Mouse (Mus musculus): ENCODE data around the gene Por. TPM values are rescaled to one million over a fixed set of nuclear protein-coding genes. Genes with fewer than 3 reads are reported as not detected.

Gene Por
- polyA plus RNA-seq, 1 experiment, result 218 TPM

DNA sequence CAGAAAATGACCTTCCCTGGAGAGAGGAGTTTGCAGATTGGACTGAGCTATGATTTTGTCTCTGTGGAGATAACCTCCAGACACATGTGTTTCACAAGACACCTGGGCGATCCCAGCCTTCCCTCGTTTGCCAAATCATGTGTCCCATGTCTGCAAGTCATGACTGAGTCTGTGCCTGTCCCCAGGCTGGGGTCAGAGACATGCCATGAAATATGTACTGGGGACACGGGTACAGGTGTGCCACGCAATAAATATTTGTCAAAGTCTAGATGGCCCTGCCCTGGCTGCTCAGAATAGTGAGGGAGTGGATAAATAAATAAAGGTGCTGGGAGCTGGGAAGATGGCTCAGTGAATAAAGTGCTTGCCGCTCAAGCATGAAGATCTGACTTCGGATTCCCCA is 23.8 kb upstream of the Por start:
- no peak for TF ChIP-seq GATA1 (IDR thresholded peaks at IDR 0.05; ENCODE audit: low read length)

- no peak for TF ChIP-seq GATA1 (IDR thresholded peaks at IDR 0.05; ENCODE audit: low read length)
Observed at GRCm38 (mm10) chr5:135648461-135649308, 21.1 kb upstream of the Por start.

- TF ChIP-seq GATA1 (IDR thresholded peaks at IDR 0.05; ENCODE audit: low read length), result no peak
Observed at GRCm38 (mm10) chr5:135649309-135649633, 20.6 kb upstream of the Por start.

GRCm38 (mm10) chr5:135651536-135651935 is 18.3 kb upstream of the Por start:
- no peak for TF ChIP-seq GATA1 (IDR thresholded peaks at IDR 0.05; ENCODE audit: low read length)

DNA sequence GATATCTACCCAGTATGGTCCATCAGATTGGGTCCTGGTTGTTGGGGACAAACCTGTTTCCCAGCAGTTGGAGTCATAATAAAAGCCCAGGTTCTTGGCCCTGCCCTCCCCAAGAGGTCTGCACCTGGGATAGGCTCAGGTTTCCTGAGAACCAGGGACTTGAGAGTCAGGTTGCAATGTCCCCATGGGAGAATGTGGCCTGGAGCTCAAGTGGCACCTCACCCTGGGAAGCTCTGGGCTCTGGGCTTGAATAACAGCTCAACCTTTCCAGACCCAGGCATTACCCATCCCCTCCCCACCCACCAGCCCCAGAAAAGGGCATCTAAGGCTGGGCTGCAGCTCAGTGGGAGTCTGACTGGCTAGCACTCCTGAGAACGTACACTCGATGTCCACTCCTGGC is 16.6 kb upstream of the Por start:
- TF ChIP-seq GATA1 (IDR thresholded peaks at IDR 0.05; ENCODE audit: low read length), result no peak

GRCm38 (mm10) chr5:135656046-135656445 is 13.8 kb upstream of the Por start:
- no peak for TF ChIP-seq GATA1 (IDR thresholded peaks at IDR 0.05; ENCODE audit: low read length)

GRCm38 (mm10) chr5:135657128-135657527 is 12.7 kb upstream of the Por start:
- no peak for TF ChIP-seq GATA1 (IDR thresholded peaks at IDR 0.05; ENCODE audit: low read length)

- TF ChIP-seq GATA1 (IDR thresholded peaks at IDR 0.05; ENCODE audit: low read length), result no peak
Observed at GRCm38 (mm10) chr5:135657703-135658373, 12.0 kb upstream of the Por start.

DNA sequence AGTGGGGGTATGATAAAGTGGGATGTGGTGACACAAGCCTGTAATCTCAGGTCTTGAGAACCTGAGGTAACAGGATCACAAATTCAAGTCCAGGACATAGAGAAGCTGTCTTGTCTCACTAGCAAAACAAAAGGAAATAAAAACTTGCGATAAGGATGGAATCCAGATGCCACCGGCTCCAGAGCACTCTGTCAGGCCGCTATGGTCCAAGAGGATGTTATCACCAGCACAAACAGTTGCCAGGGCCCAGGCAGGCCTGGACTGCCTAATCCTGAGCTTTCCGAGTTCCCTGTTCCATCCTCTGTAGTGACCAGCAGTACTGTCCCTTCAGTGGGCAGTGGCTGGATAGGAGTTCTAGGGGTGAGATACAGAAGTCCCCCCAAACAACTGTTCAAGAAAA is 9.9 kb upstream of the Por start:
- TF ChIP-seq GATA1 (IDR thresholded peaks at IDR 0.05; ENCODE audit: low read length), result no peak

DNA sequence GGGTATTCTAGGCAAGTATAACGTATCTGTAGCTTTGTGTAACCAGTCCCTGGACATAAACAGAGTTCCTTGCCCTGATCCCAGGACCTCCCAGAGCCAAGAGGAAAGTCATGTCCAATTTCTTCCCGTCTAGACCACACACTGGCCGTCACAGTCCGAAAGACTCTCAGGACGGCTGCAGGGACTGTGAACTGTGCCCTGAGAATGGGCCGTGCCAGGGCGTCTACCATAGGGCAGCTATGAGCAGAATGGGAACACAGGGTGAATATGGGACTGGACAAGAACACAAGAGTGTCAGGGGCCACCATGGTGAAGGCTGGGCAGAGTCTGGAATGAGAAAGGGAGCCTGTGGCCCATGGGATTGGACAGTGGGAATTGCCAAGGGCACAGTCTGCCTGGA is 9.3 kb upstream of the Por start:
- TF ChIP-seq GATA1 (IDR thresholded peaks at IDR 0.05; ENCODE audit: low read length), result no peak

DNA sequence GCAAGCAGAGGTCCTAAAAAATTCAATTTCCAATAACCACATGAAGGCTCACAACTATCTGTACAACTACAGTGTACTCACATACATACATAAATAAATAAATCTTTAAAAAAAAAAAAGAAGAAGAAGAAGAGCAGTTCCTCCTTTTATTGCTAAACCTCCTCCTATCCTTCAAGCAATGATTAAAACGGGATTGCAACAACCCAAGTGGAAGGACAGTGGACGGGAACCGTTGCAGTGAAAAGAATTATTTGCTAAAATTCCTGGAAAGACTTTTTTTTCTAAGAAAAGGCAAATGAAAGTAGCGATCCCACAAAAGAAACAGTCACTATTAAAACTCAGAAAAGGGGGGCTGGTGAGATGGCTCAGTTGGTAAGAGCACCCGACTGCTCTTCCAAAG is 2.9 kb upstream of the Por start:
- no peak for TF ChIP-seq GATA1 (IDR thresholded peaks at IDR 0.05; ENCODE audit: low read length)

DNA sequence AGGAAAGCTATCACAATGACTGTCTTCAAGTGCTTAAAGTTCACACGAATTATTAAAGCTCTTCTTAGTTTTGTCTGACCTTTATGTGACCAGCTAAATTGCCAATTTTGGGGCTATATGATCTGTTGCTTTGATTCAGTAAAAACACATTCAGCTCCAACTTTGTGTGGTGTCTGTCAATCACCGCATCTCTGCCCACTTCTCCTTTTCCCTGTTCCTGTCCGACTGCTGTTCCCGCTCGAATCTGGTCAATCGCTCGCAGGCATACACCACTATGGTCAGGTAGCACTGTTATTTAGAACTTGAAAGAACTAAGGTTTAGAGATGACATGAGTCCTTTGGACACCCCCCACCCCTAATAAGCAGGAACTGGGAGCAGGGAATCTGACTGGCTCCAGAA is 1.8 kb upstream of the Por start:
- no peak for TF ChIP-seq GATA1 (IDR thresholded peaks at IDR 0.05; ENCODE audit: low read length)

DNA sequence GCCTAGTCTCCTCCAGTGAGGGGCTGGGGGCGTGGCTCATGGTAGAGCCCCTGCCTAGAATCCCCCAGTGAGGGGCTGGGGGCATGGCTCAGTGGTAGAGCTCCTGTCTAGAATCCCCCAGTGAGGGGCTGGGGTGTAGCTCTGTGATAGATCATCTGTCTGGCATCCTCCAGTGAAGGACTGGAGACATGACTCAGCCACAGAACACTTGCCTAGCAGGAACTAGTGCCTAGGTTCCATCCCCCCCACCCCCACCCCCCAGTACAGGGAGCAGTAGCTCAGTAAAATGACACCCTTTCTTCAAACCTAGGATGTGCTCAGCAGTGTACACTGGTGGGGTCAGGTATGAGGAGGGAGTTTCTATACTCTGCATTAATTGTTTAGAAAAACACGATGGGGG is 1.0 kb downstream of the Por start:
- TF ChIP-seq GATA1 (IDR thresholded peaks at IDR 0.05; ENCODE audit: low read length), result no peak

DNA sequence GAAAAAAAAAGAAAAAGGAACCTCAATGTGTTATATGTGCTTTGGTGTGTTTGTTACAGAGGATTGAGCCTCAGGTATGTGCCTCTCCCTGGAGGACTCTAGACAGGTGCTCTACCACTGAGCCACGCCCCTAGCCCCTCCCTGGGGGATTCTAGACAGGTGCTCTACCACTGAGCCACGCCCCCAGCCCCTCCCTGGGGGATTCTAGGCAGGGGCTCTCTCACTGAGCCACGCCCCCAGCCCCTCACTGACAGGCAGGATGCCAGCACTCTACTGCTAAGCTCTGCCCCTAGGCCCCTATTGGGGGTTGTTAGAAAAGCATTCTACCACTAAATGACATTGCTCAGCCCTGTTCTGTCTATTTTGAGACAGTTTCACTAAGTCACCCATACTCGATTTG is 2.7 kb downstream of the Por start:
- TF ChIP-seq GATA1 (IDR thresholded peaks at IDR 0.05; ENCODE audit: low read length), result no peak

GRCm38 (mm10) chr5:135672980-135673379 is 3.1 kb downstream of the Por start:
- TF ChIP-seq GATA1 (IDR thresholded peaks at IDR 0.05; ENCODE audit: low read length), result no peak

DNA sequence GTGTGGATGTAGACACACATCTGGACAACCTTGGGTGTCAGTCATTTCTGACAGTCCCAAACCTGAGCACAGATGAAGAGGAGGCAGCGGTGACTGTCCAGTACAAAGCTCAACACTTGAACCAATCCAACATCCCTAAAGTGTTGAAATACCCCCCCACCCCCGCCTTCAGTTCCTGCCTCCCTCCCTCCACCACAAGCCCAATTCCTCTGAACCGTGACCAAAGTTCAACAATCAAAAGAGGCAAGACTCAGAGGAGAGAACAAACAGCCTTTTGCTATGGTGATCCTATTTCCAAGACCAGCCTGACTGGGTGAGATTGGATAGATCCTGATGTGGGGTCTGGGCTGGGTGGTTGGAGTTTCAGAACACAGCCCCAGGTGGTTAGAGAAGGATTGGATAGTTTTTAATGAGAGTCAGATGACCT is 4.5 kb downstream of the Por start:
- TF ChIP-seq GATA1 (IDR thresholded peaks at IDR 0.05; ENCODE audit: low read length), result no peak

- TF ChIP-seq GATA1 (IDR thresholded peaks at IDR 0.05; ENCODE audit: low read length), result no peak
Observed at GRCm38 (mm10) chr5:135674821-135675220, 5.0 kb downstream of the Por start.

Data from G1E-ER4 (cell line).